In the genomic region with DNA sequence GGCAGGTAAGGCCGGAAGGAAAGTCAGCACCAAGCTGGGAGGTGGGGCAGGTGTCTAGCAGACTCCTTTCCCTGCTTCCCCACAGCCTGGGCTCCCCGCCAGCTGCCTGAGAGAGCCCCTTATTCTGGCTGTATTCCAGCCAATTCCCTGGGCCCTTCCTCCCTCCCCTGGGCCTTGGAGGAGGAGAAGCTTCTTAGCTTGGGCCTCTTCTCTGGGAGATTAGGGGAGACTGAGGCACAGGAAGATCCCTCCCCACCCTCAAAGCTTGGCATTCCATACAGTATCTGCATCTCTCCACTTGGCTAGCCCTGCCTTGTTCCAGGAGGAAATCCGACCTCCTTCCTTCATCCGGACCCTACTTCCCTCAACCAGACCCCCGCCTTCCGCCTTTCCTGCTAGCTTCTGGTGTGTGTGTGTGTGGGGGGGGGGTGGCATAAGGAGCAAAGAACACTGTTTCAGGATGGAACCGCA, we compare ENCODE assay signal across 9 mouse cellular contexts. TPM values are rescaled to one million over a fixed set of nuclear protein-coding genes. Genes with fewer than 3 reads are reported as not detected.
DNase-seq lines count a peak whose midpoint lies in the region; ATAC-seq and TF ChIP-seq lines count a peak whose summit lies in the region.
"Had no signal": no experiment of that assay in that cellular context is flagged by ENCODE, and none has a peak within 500 bp of the region (broad histone marks: within the 10 kb centered on the region; RNA-seq: fewer than 3 reads in every experiment).

No protein-coding gene starts in this region.

- peak overlapping the region; percentile 79 for H3K4me2 ChIP-seq in heart, embryonic 12.5 days

- H3K9me3 ChIP-seq in heart, embryonic 12.5 days (replicated peaks): no peaks in the 10 kb centered on the region

- ATAC-seq in heart, embryonic 12.5 days (ENCODE audit: insufficient number of reproducible peaks, low FRiP score): peak; percentile 31
- ATAC-seq: Patski had no signal

- TF ChIP-seq CTCF in left cerebral cortex, adult 2 months (IDR thresholded peaks at IDR 0.05): no peak
- no peak for TF ChIP-seq CTCF in olfactory bulb, adult 2 months (IDR thresholded peaks at IDR 0.05; ENCODE audit: insufficient read depth, low read depth, low read length)

- peak overlapping the region; percentile 91 for H3K4me3 ChIP-seq in left cerebral cortex, adult 2 months
- H3K4me3 ChIP-seq in heart, embryonic 12.5 days: peak overlapping the region; percentile 75
- peak overlapping the region; percentile 94 for H3K4me3 ChIP-seq in olfactory bulb, adult 2 months (ENCODE audit: insufficient read depth, low read depth, low read length)

- H3K36me3 ChIP-seq in heart, embryonic 12.5 days: peaks cover 25% of the 10 kb centered on the region

- peaks cover 52% of the 10 kb centered on the region for H3K4me1 ChIP-seq in heart, embryonic 12.5 days (replicated peaks)
- peaks cover 43% of the 10 kb centered on the region for H3K4me1 ChIP-seq in olfactory bulb, adult 2 months (ENCODE audit: control insufficient read depth, insufficient read depth, low read length)

- DNase-seq in left cerebral cortex, adult 2 months (ENCODE audit: extremely low spot score in 1 of 2, low spot score in 2 of 2): peak; percentile 41 to 47
- DNase-seq in left cerebral cortex, postnatal 14 days (ENCODE audit: low spot score in 2 of 2): no peak
- peak; percentile 77 to 83 for DNase-seq in cerebellum, postnatal 10 days
- DNase-seq in left cerebral cortex, postnatal 4 days: peak; percentile 78
- no peak for DNase-seq in yolk sac, embryonic 10.5 days (ENCODE audit: low spot score)
- no peak for DNase-seq in spleen, adult 12 weeks (ENCODE audit: low spot score)

- no peaks in the 10 kb centered on the region; the same call in 1 of the 2 replicates for H3K27me3 ChIP-seq in heart, embryonic 12.5 days (replicated peaks)
- H3K27me3 ChIP-seq: Patski had no signal

- intact Hi-C loops in left cerebral cortex, adult 2 months (cut with DNase I): no loop called here
- intact Hi-C loops in left cerebral cortex, postnatal 14 days (cut with DNase I): loop anchor here (5.0 kb wide), 1 partner anchor 206 kb away; no protein-coding TSS in a partner anchor
- intact Hi-C loops in left cerebral cortex, postnatal 4 days (cut with DNase I): no loop called here

- TF ChIP-seq POLR2A in olfactory bulb, adult 2 months (IDR thresholded peaks at IDR 0.05; ENCODE audit: insufficient read depth, low read depth, low read length): no peak

- H3K27ac ChIP-seq in left cerebral cortex, adult 2 months: peak overlapping the region; percentile 97
- H3K27ac ChIP-seq in heart, embryonic 12.5 days (ENCODE audit: poor library complexity, severe bottlenecking): peak overlapping the region; percentile 81
- H3K27ac ChIP-seq in olfactory bulb, adult 2 months (ENCODE audit: insufficient read depth, low read depth, low read length): peak overlapping the region; percentile 47

- peak overlapping the region; percentile 90 for H3K9ac ChIP-seq in heart, embryonic 12.5 days

- 14% methylated on average over 7 of the region's 7 CpGs for WGBS in heart, embryonic 12.5 days
- WGBS in olfactory bulb, adult 2 months: 4% methylated on average over 7 of the region's 7 CpGs

RNA-seq across cellular contexts. Expression of a gene that starts 1.6 kb away (rescaled TPM):
- total RNA-seq in left cerebral cortex, adult 2 months (2021): 100 to 1,000 TPM; 117 to 123 TPM
- 100 to 1,000 TPM in 1 of 2 experiments, 10 to 100 TPM in 1; 97.3 to 111 TPM for total RNA-seq in left cerebral cortex, postnatal 14 days (2021)
- polyA plus RNA-seq in heart, embryonic 12.5 days (2016; fragmentation: Nextera tagmentation; extraction: Ambion mirVana): 4.5 and 5.6 TPM in 2 replicates
- total RNA-seq in left cerebral cortex, postnatal 4 days (2021): 100 to 1,000 TPM; 237 to 243 TPM
- polyA plus RNA-seq in olfactory bulb, adult 2 months (2012; ENCODE audit: insufficient read depth, insufficient read length, low replicate concordance, missing spikeins): not detected in 2 replicates

RNA-seq across cellular contexts. Expression of a gene that starts 15.8 kb away (rescaled TPM):
- total RNA-seq in left cerebral cortex, adult 2 months (2021): 10 to 100 TPM; 58.1 to 66.2 TPM
- total RNA-seq in left cerebral cortex, postnatal 14 days (2021): 10 to 100 TPM; 74.3 to 78.5 TPM
- 189 and 191 TPM in 2 replicates for polyA plus RNA-seq in heart, embryonic 12.5 days (2016; fragmentation: Nextera tagmentation; extraction: Ambion mirVana)
- 10 to 100 TPM; 54.0 to 58.5 TPM for total RNA-seq in left cerebral cortex, postnatal 4 days (2021)
- not detected in 2 replicates for polyA plus RNA-seq in olfactory bulb, adult 2 months (2012; ENCODE audit: insufficient read depth, insufficient read length, low replicate concordance, missing spikeins)

RNA-seq across cellular contexts. Expression of a gene that starts 24.0 kb away (rescaled TPM):
- 1 to 10 TPM; 2.5 to 4.1 TPM for total RNA-seq in left cerebral cortex, adult 2 months (2021)
- 1 to 10 TPM; 2.0 to 3.6 TPM for total RNA-seq in left cerebral cortex, postnatal 14 days (2021)
- polyA plus RNA-seq in heart, embryonic 12.5 days (2016; fragmentation: Nextera tagmentation; extraction: Ambion mirVana): 16.5 and 22.5 TPM in 2 replicates
- total RNA-seq in left cerebral cortex, postnatal 4 days (2021): 1 to 10 TPM; 3.6 to 4.0 TPM
- not detected in 2 replicates for polyA plus RNA-seq in olfactory bulb, adult 2 months (2012; ENCODE audit: insufficient read depth, insufficient read length, low replicate concordance, missing spikeins)

RNA-seq across cellular contexts. Expression of a gene that starts 38.2 kb away (rescaled TPM):
- 10 to 100 TPM; 65.7 to 68.6 TPM for total RNA-seq in left cerebral cortex, adult 2 months (2021)
- total RNA-seq in left cerebral cortex, postnatal 14 days (2021): 10 to 100 TPM; 71.0 to 71.3 TPM
- polyA plus RNA-seq in heart, embryonic 12.5 days (2016; fragmentation: Nextera tagmentation; extraction: Ambion mirVana): 253 and 260 TPM in 2 replicates
- 10 to 100 TPM; 57.2 to 58.8 TPM for total RNA-seq in left cerebral cortex, postnatal 4 days (2021)
- polyA plus RNA-seq in olfactory bulb, adult 2 months (2012; ENCODE audit: insufficient read depth, insufficient read length, low replicate concordance, missing spikeins): not detected in 2 replicates

RNA-seq across cellular contexts. Expression of a gene that starts 52.7 kb away (rescaled TPM):
- total RNA-seq in left cerebral cortex, adult 2 months (2021): 100 to 1,000 TPM; 505 to 522 TPM
- total RNA-seq in left cerebral cortex, postnatal 14 days (2021): 100 to 1,000 TPM; 399 to 416 TPM
- polyA plus RNA-seq in heart, embryonic 12.5 days (2016; fragmentation: Nextera tagmentation; extraction: Ambion mirVana): 1.7 and 1.8 TPM in 2 replicates
- total RNA-seq in left cerebral cortex, postnatal 4 days (2021): 100 to 1,000 TPM; 261 to 262 TPM
- not detected in 2 replicates for polyA plus RNA-seq in olfactory bulb, adult 2 months (2012; ENCODE audit: insufficient read depth, insufficient read length, low replicate concordance, missing spikeins)

Comparison
In these comparisons a context has a peak if more than half of its experiments do, and no peak if none do; other contexts are left out.
1. DNase-seq: peak in left cerebral cortex, adult 2 months (2 of 2), cerebellum, postnatal 10 days (2 of 2) and left cerebral cortex, postnatal 4 days (single experiment); none in left cerebral cortex, postnatal 14 days (0 of 2), yolk sac, embryonic 10.5 days (single experiment) and spleen, adult 12 weeks (single experiment).
2. H3K27ac ChIP-seq: peak in every context shown above with its lines; median percentile 97 in left cerebral cortex, adult 2 months; 81 in heart, embryonic 12.5 days; 47 in olfactory bulb, adult 2 months.
3. Peak in every context shown above with its lines, with median percentiles within 50 percentile points of each other: H3K4me3 ChIP-seq.